Mouse (Mus musculus): ENCODE results near the gene Bin2.

Gene Bin2

GRCm38 (mm10) chr15:100681770-100682169 lies 12.4 kb upstream of the Bin2 start:
- DNase-seq (ENCODE audit: low read depth), result no peak

DNA sequence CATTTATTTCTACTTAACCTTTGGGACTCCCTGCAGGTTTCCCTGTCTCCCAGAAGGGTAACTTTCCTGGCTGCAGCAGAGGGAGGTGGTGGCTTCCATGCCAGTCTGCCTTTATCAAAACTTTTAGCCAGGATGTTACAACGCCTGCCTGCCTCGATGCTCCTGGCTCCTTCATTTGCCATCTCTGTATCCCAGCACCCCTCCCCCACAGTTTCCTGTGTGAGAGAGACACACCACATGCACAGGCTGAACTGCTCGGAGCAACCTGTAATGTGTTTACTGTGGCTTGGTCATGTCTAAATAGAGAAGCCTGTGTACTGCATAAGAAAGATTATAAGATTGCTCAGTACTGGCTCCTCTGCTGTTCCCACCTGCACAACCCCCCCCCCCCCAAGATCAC lies 11.0 kb upstream of the Bin2 start:
- DNase-seq (ENCODE audit: low read depth), result no peak

DNA sequence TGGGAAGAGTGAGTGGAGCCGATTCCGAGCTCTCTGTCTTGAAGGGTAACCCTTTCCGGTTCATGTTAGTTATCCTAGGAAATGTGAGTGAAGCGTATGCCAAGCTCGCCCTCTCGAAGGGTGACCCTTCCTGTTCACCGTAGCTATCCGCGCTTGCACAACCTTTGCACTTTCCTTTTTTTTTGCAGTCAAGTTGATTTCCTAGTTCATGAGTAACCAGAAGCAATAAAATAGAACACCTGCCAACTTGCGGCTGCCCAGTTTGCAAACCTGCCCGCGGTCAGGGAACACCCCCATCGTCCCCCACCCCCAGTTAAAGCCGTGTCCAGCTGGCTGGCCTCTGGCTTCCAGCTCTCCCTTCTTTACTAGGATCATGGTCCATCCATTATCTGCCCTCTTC lies 9.7 kb upstream of the Bin2 start:
- DNase-seq (ENCODE audit: low read depth), result no peak

DNA sequence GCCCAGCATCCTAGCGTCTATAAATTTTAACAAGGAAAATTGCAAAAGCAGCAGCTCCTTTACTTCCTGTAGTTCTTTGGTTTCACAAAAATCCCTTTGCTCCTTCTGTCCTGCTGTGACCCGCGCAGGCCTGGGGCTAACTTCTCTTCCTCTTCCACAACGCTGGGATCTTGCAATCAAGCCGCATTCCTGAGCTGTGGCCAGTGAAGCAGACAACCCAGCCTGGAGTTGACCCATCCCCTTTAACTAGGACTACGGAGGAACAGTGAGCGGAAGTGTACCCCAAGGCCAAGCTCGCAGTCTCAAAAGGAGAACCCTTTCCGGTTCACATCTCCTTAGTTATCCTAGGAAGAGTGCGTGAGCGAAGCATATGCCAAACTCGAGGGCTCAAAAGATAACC lies 9.2 kb upstream of the Bin2 start:
- no peak for DNase-seq (ENCODE audit: low read depth)

GRCm38 (mm10) chr15:100677675-100678074 lies 8.3 kb upstream of the Bin2 start:
- DNase-seq (ENCODE audit: low read depth), result no peak

DNA sequence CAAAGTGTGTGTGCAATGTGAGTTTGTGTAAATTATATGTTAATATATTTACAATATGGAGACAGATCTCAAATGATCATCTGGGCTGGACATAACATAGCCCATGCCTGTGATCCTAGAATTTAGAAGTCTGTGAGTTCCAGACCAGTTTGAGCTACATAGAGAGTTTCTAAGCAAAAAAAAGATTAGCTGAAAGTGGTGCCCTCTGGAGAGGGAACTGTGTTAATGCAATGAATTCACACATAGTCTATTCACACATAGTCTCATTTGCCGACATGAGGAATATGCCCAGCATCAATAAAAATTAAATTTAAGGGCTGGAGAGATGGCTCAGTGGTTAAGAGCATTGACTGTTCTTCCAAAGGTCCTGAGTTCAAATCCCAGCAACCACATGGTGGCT lies 7.2 kb upstream of the Bin2 start:
- DNase-seq (ENCODE audit: low read depth), result no peak

GRCm38 (mm10) chr15:100675486-100675885 lies 6.1 kb upstream of the Bin2 start:
- no peak for DNase-seq (ENCODE audit: low read depth)

DNA sequence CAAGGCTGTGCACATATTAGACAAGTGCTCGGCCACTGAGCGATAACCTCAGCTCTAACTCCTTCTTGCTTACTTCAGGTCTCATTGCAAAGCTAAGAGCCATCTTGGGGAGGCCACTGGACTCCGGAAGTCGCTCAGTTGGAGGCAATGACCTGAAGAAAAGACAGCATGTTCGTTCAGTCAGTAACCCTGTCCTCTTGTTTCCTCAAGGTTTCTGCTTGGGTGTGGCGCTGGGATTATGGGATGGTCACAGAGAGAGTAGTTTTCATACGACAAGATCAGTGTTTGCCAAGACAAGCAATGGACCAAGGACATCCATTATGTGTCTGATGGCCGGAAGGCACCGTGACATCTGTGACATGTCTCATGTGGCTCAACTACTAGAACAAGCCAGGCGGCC lies 5.2 kb upstream of the Bin2 start:
- DNase-seq (ENCODE audit: low read depth), result no peak

- DNase-seq (ENCODE audit: low read depth), result no peak
Observed at GRCm38 (mm10) chr15:100673585-100674391, 4.4 kb upstream of the Bin2 start.

- DNase-seq (ENCODE audit: low read depth), result no peak
Observed at GRCm38 (mm10) chr15:100670833-100671232, 1.5 kb upstream of the Bin2 start.

DNA sequence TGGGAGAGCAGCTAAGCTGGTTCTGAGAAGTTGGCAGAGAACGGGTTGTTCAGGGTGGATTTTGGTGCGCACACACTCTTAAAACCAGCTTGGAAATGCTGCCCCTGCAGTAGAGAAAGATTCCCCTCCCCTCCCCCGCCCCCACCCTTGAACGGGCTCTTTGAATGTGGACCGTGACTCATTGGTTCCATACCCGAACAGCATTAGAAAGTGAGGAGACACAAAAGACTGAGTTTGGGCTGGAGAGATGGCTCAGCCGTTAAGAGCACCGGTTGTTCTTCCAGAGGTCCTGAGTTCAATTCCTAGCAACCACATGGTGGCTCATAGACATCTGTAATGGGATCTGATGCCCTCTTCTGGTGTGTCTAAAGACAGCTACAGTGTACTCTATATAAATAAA lies 651 bp upstream of the Bin2 start:
- DNase-seq (ENCODE audit: low read depth), result no peak

- no peak for DNase-seq (ENCODE audit: low read depth)
Observed at GRCm38 (mm10) chr15:100667871-100668545, 1.3 kb downstream of the Bin2 start.

- no peak for DNase-seq (ENCODE audit: low read depth)
Observed at GRCm38 (mm10) chr15:100667420-100667819, 1.9 kb downstream of the Bin2 start.

DNA sequence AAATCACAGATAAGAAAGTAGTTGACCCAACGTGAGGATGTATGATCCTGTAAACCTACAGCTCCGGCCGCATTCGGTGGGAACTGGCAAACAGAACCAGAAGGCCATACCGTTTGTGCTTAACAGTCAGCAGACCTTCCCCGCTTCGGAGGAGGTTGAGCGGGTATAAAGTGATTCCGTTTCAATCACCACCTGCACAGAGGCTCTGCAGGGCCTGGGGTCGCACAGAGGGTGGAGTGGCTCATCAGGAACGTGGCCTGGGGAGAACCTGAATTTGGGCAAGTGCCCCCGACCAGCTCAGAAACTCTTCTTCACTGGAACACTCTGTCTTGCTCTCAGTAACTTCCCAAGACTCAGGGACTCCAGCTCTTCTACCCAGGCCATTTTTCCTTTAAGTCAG lies 2.5 kb downstream of the Bin2 start:
- no peak for DNase-seq (ENCODE audit: low read depth)

DNA sequence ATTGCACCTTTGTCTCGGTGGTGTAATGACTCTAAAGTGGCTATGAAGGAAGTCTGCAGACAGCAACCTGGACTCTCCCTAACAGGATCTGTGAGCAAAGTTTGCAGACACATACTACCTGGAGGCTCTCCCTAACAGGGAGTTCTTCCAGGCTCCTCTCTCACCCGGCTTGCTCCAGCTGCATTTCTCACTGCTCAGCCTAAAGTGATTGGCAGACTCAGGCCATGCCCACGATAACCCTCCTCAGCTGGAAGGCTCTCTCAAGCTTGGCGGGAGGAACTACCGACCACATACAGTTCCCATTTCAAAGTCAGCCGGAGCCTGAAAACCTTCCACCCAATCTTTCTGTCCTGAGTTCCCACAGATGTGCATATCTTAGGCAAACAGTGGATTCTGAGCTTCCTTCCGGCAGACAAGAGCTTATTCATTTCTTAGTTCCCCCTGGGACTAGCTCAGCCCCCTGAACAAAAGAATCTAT lies 3.1 kb downstream of the Bin2 start:
- no peak for DNase-seq (ENCODE audit: low read depth)

DNA sequence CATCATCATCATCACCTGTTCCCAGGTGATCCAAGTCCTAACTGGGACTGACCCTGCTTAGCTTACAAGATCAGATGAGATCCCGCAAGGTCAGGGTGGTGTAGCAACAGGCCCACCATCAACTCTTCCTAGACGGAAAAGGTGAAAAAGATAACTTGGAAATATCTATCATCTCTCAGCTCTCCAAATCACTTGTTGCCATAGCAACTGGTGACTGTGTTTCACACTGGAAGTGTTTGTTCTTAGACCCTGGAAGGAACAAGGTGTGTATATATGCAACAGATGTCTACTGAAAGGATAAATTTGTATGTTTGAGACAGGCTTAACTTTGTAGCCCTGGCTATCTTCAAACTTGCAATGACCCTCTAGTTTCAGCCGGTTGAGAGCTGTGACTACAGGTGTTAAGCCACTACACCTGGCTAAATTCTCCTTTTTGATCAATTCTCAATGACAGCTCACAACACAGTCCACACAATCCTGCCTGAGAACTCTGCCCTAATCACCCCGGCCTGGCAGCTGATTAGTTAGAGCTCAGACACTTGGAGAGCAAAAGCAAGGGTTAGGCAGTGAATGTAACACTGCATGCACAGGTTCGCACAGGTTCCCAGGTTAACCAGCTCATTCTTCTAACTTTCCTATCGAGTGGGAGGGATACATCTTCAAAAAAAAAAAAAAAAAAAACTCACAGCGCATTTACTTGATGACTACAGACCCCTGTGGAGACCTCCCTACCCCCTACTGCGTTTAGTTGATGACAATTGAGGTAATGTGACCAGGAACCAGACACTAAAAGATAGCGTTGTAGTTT lies 3.7 kb downstream of the Bin2 start:
- DNase-seq (ENCODE audit: low read depth), result no peak

GRCm38 (mm10) chr15:100664813-100665274 lies 4.5 kb downstream of the Bin2 start:
- no peak for DNase-seq (ENCODE audit: low read depth)

GRCm38 (mm10) chr15:100660805-100661204 lies 8.5 kb downstream of the Bin2 start:
- no peak for DNase-seq (ENCODE audit: low read depth)

DNA sequence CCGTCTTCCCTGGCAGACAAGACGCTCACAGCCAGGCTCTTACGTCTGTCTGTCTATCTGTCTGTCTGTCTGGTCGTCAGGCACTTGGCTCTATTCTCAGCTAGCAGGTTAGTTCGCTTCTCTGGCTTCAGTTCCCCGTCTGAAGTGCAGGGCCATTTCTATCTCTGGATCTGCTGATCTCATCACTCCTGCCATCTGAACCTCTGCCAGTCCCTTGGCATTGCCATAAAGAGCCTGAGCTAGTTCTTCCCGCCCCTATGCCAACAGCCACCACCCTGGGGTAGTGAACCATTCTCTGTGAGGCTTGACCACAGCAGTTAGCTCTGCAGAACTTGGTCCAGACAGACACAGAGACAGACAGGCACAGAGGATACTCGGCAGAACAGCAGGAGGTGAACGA lies 9.0 kb downstream of the Bin2 start:
- no peak for DNase-seq (ENCODE audit: low read depth)

GRCm38 (mm10) chr15:100655201-100655600 lies 14.2 kb downstream of the Bin2 start:
- DNase-seq (ENCODE audit: low read depth), result no peak

DNA sequence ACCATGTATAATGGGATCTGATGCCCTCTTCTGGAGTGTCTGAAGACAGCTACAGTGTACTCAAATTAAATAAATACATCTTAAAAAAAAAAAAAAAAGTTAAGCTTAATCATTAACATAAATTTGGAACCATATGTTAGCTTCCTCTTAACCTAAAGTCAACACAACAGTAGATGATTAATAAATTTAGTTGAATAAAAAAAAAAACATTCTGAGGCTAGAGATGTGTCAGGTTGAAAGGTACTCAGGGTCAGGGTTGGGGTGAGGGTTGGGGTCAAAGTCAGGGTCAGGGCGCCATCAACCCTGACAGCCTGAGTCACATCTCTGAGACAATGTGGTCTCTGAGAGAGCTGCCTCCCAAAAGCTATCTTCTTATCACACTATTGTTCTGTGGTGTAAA lies 15.1 kb downstream of the Bin2 start:
- no peak for DNase-seq (ENCODE audit: low read depth)

GRCm38 (mm10) chr15:100651610-100652009 lies 17.7 kb downstream of the Bin2 start:
- DNase-seq (ENCODE audit: low read depth), result no peak

GRCm38 (mm10) chr15:100650111-100650510 lies 19.2 kb downstream of the Bin2 start:
- no peak for DNase-seq (ENCODE audit: low read depth)
